Mouse (Mus musculus) kidney, postnatal 0 days (tissue): ENCODE results near the gene Cyp2u1. TPM values are rescaled to one million over a fixed set of nuclear protein-coding genes. Genes with fewer than 3 reads are reported as not detected.

Experiments
- ATAC-seq: fragments of 200-750 bp; cut with Nextera tagmentation; replicated peaks from 2 replicates; pipeline ENCODE4 v1.8.0; 2017; ENCODE audit warnings: low read depth, moderate number of reproducible peaks, moderate TSS enrichment, moderate library complexity; ENCODE audit not compliant: low FRiP score
- DNase-seq: peaks from one replicate; pipeline ENCODE4 v3.0.0-alpha.2; 2016; ENCODE audit warnings: low spot score
- H3K27ac ChIP-seq: fragments of 300-500 bp; sonication (generic); 2 replicates; pipeline ENCODE4 v1.5.1; 2014; ENCODE audit warnings: mild to moderate bottlenecking
- H3K27me3 ChIP-seq: fragments of 300-500 bp; sonication (generic); 2 replicates; pipeline ENCODE4 v1.6.1; 2014; ENCODE audit warnings: low read length, mixed read lengths; ENCODE audit not compliant: insufficient read depth
- H3K36me3 ChIP-seq: fragments of 300-500 bp; sonication (generic); 2 replicates; pipeline ENCODE4 v1.6.1; 2014; ENCODE audit warnings: low read length, mixed read lengths; ENCODE audit not compliant: insufficient read depth
- H3K4me1 ChIP-seq: fragments of 300-500 bp; sonication (generic); replicated peaks from 2 replicates; pipeline ENCODE4 v1.6.1; 2014; ENCODE audit warnings: antibody characterized with exemption, low read length, mixed read lengths; ENCODE audit not compliant: insufficient read depth
- H3K4me2 ChIP-seq: fragments of 300-500 bp; sonication (generic); 2 replicates; pipeline ENCODE4 v1.6.1; 2014; ENCODE audit warnings: mild to moderate bottlenecking, low read length, moderate library complexity, mixed read lengths
- H3K4me3 ChIP-seq: fragments of 300-500 bp; sonication (generic); replicated peaks from 2 replicates; pipeline ENCODE4 v1.5.1; 2014; ENCODE audit warnings: low read depth, low read length
- H3K9ac ChIP-seq: fragments of 300-500 bp; sonication (generic); 2 replicates; pipeline ENCODE4 v1.6.1; 2014; ENCODE audit warnings: low read depth, low read length
- H3K9me3 ChIP-seq: fragments of 300-500 bp; sonication (generic); replicated peaks from 2 replicates; pipeline ENCODE4 v1.6.1; 2016; ENCODE audit warnings: low read length, inconsistent platforms, mixed read lengths
- CTCF ChIP-seq: IDR thresholded peaks from 2 replicates; pipeline ENCODE4 v1.5.1; 2016; ENCODE audit warnings: antibody characterized with exemption, low read depth, mild to moderate bottlenecking, moderate library complexity
- WGBS: fragments of 180-500 bp; shearing (Covaris S2); extraction: QIAGEN DNeasy Blood & Tissue Kit; methylation state at CpG from one replicate; pipeline ENCODE4 v1.1.7; 2014; 5-methylcytosine and 5-hydroxymethylcytosine counted together
- polyA plus RNA-seq: library from polyadenylated mRNA; unstranded; fragments of >200 nt; fragmentation: Nextera tagmentation; extraction: Ambion mirVana; gene quantifications from 2 replicates; pipeline ENCODE4 v1.2.1, GENCODE M21; 2015

The Cyp2u1 gene
- polyA plus RNA-seq, 1 experiment from 2014 or later: 5.5 TPM

DNA sequence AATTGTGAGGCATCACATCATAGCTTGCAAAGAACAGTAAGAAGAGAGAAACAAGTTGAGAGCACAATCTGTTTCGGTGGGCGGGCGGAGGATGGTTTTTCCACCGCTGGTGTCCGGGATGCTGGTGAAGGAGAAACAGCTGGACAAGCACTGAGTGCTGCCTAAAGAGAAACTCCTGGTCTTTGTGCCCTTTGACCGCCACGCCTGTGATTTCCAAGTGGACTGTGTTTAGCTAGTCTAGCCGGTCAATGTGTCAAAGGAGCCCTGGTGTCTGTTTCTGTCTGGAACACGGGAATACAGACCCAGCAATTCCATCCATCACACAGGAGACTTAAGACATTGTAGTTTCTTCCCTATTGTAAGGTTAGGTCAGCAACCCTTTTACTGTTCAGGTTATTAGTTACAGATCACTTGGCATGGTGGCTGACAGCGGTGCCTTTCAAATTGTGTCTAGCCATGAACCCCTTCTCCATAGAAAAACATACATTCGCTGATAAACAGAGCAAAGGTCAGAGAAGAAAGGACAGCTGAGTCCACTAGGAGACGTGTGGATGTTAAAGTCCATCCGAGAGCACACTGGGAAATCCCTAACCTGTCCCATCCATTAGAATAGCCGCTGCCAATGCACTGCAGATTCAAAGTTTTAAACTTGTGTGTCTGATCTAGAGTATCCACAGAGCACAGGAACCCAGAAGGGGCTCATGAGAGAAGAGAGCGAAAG, 39.1 kb downstream of the Cyp2u1 start:
- Histone ChIP-seq H3K27me3 (no peaks in the 10 kb centered on the region), H3K4me3 (no peak overlapping the region), H3K9ac (no peak overlapping the region), H3K4me1 (no peaks in the 10 kb centered on the region; the same call in 1 of the 2 replicates), H3K4me2 (no peak overlapping the region), H3K9me3 (no peaks in the 10 kb centered on the region), H3K36me3 (0 out of 2 replicates have a peak, but pooled peaks cover 9% of the 10 kb centered on the region), H3K27ac (no peak overlapping the region)
- no peak for TF ChIP-seq CTCF
- 45% methylated on average over 15 of the region's 15 CpGs for WGBS
- ATAC-seq: peak; percentile 81
- DNase-seq: peak; percentile 40

DNA sequence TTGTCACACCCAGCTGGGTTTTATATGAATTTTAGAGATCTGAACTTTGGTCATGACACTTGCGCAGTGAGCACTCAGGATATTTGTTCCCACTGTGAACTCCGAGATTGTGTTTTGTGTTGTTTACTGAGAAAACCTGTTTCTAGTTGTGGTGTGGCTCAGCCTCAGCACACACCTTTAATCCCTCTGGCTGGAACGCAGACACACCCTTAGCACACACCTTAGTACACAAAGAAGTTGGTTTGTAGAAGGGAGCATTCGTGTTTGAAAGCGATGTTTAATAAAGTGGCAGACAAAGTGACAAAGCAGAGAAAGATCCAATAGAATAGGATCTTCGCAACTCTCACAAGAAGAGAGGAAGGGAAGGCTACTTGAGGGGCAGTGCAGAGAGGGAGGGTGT, 42.6 kb downstream of the Cyp2u1 start:
- no peak for TF ChIP-seq CTCF
- Histone ChIP-seq H3K27ac (no peak overlapping the region), H3K27me3 (no peaks in the 10 kb centered on the region), H3K4me1 (no peaks in the 10 kb centered on the region; the same call in 1 of the 2 replicates), H3K36me3 (0 out of 2 replicates have a peak, but pooled peaks cover 9% of the 10 kb centered on the region), H3K4me2 (no peak overlapping the region), H3K9me3 (no peaks in the 10 kb centered on the region), H3K4me3 (no peak overlapping the region), H3K9ac (no peak overlapping the region)
- ATAC-seq (no peak), DNase-seq (no peak)
- 97% methylated on average over 6 of the region's 6 CpGs for WGBS

GRCm38 (mm10) chr3:131259392-131259965, 43.5 kb downstream of the Cyp2u1 start:
- no peak overlapping the region for H3K4me2 ChIP-seq
- no peaks in the 10 kb centered on the region; the same call in 1 of the 2 replicates for H3K4me1 ChIP-seq
- WGBS: 90% methylated on average over 9 of the region's 9 CpGs
- no peaks in the 10 kb centered on the region for H3K27me3 ChIP-seq
- H3K4me3 ChIP-seq: no peak overlapping the region
- no peak overlapping the region for H3K9ac ChIP-seq
- DNase-seq (no peak), ATAC-seq (no peak)
- no peak overlapping the region for H3K27ac ChIP-seq
- 0 out of 2 replicates have a peak, but pooled peaks cover 10% of the 10 kb centered on the region for H3K36me3 ChIP-seq
- TF ChIP-seq CTCF: no peak
- no peaks in the 10 kb centered on the region for H3K9me3 ChIP-seq

GRCm38 (mm10) chr3:131258921-131259320, 44.1 kb downstream of the Cyp2u1 start:
- no peak for ATAC-seq
- no peak overlapping the region for H3K4me2 ChIP-seq
- H3K27me3 ChIP-seq: no peaks in the 10 kb centered on the region
- no peak overlapping the region for H3K4me3 ChIP-seq
- 77% methylated on average over 3 of the region's 3 CpGs for WGBS
- H3K9ac ChIP-seq: no peak overlapping the region
- TF ChIP-seq CTCF: no peak
- DNase-seq: no peak
- H3K9me3 ChIP-seq: no peaks in the 10 kb centered on the region
- H3K36me3 ChIP-seq: peaks cover 13% of the 10 kb centered on the region; the same call in 1 of the 2 replicates
- H3K4me1 ChIP-seq: no peaks in the 10 kb centered on the region; the same call in 1 of the 2 replicates
- no peak overlapping the region for H3K27ac ChIP-seq

- H3K4me3 ChIP-seq: no peak overlapping the region
- no peak overlapping the region for H3K4me2 ChIP-seq
- ATAC-seq (no peak), DNase-seq (no peak)
- H3K27me3 ChIP-seq: no peaks in the 10 kb centered on the region
- H3K9me3 ChIP-seq: no peaks in the 10 kb centered on the region
- no peak overlapping the region for H3K9ac ChIP-seq
- peaks cover 5% of the 10 kb centered on the region; the same call in 1 of the 2 replicates for H3K36me3 ChIP-seq
- 94% methylated on average over 3 of the region's 3 CpGs for WGBS
- TF ChIP-seq CTCF: no peak
- H3K4me1 ChIP-seq: no peaks in the 10 kb centered on the region
- no peak overlapping the region for H3K27ac ChIP-seq
Observed at GRCm38 (mm10) chr3:131255399-131255981, 47.5 kb downstream of the Cyp2u1 start.

DNA sequence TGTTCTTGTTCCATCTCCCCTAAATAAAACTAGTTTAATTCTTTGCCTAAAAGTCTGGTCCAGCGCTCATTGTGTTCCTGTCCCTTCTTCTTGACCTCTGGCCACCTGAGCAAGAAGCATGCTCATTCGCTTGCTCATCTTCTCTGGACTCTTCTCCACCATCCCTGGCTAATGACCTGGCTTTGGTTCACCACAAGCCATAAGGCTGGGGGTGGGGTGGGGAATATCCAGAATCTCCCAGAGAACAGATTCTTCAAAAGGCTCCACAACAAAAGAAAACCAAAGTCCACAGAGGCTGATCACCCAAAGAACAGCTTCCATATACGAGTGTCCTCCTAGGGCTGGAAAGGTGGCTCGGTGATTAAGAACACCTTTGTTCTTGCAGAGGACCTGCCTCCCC, 48.0 kb downstream of the Cyp2u1 start:
- Histone ChIP-seq H3K4me1 (no peaks in the 10 kb centered on the region), H3K27me3 (no peaks in the 10 kb centered on the region), H3K4me2 (no peak overlapping the region), H3K27ac (no peak overlapping the region), H3K9me3 (no peaks in the 10 kb centered on the region), H3K9ac (no peak overlapping the region), H3K4me3 (no peak overlapping the region), H3K36me3 (peaks cover 5% of the 10 kb centered on the region; the same call in 1 of the 2 replicates)
- DNase-seq (no peak), ATAC-seq (no peak)
- 95% methylated on average over 4 of the region's 4 CpGs for WGBS
- TF ChIP-seq CTCF: no peak
